Mouse (Mus musculus): ENCODE results near the gene Col17a1. TPM values are rescaled to one million over a fixed set of nuclear protein-coding genes. Genes with fewer than 3 reads are reported as not detected.

The Col17a1 gene
- total RNA-seq, 2 experiments from 2014 or later: 0.19 TPM; not detected in 1

DNA sequence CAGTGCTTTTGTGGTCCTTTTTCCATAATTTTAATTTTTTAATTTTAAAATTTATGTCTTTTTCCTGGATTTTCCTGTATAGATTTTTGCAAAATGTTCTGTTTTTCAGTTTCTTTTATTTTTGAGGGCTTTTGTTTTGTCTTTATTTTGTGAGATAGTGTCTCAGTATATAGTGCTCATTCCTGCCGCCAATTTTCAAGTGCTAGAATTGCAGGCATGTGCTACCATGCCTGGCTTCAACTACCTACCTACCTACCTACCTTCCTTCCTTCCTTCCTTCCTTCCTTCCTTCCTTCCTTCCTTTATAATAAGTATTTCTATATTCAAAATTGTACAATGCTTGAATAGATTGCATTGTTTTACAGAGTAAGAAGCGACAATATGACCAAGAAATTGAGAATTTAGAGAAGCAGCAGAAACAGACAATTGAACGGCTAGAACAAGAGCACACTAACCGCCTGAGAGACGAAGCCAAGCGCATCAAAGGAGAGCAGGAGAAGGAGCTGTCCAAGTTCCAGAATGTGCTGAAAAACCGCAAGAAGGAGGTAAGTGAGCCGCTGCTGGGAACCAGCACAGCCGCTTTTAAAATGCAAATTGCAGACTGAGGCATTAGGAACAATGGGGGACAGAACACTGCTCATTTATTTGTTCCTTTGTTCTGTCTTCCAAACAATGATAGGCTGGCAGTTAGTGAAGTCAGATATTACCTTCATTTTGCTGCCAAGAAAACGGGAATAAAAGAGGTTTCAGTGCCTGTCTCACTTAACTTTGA, 66.8 kb downstream of the Col17a1 start:
- ATAC-seq (replicated peaks; ENCODE audit: low FRiP score, low TSS enrichment, poor library complexity, severe bottlenecking): no peak

DNA sequence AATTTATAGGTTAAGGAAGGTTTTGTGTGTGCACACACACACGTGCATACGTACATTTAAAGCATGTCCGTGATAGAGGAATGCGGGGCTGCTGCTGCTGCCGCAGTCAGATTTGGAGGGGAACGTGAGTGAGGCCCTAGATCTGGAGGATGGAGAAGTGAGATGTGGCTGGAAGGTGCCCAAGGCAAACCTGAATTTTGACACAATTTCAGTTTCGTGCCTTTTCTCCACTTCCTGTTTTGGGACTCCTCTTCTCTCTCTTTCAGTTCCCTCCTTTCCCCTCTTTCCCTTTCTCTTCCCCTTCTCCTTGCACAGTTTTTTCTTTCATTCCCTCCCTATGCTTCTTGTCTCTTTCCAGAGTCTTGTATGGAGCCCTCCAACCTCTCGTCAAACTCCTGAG, 70.4 kb downstream of the Col17a1 start:
- no peak for ATAC-seq (replicated peaks; ENCODE audit: low FRiP score, low TSS enrichment, poor library complexity, severe bottlenecking)

- no peak for ATAC-seq (replicated peaks; ENCODE audit: low FRiP score, low TSS enrichment, poor library complexity, severe bottlenecking)
Observed at GRCm38 (mm10) chr19:47613442-47613841, 78.5 kb downstream of the Col17a1 start.

- ATAC-seq (replicated peaks; ENCODE audit: low FRiP score, low TSS enrichment, poor library complexity, severe bottlenecking): peak; percentile 99
Observed at GRCm38 (mm10) chr19:47608513-47608912, 83.4 kb downstream of the Col17a1 start.

Other genes with a start within 250 kb of the Col17a1 start
- gene Sh3pxd2a, start 227.7 kb downstream of the Col17a1 start, total RNA-seq (2014; fragmentation: Nextera tagmentation): 0.55 and 0.96 TPM in 2 replicates
- gene Sh3pxd2a, start 227.7 kb downstream of the Col17a1 start, total RNA-seq (2017): 0.34 and 1.0 TPM in 2 replicates
- 10.3 and 15.3 TPM in 2 replicates for gene Stn1, start 154.6 kb downstream of the Col17a1 start, total RNA-seq (2014; fragmentation: Nextera tagmentation)
- gene Stn1, start 154.6 kb downstream of the Col17a1 start, total RNA-seq (2017): 12.3 and 19.9 TPM in 2 replicates
- gene Slk, start 112.4 kb downstream of the Col17a1 start, total RNA-seq (2014; fragmentation: Nextera tagmentation): 101 and 110 TPM in 2 replicates
- 164 and 206 TPM in 2 replicates for gene Slk, start 112.4 kb downstream of the Col17a1 start, total RNA-seq (2017)
- 83.7 and 88.8 TPM in 2 replicates for gene Sfr1, start 39.6 kb upstream of the Col17a1 start, total RNA-seq (2014; fragmentation: Nextera tagmentation)
- 154 and 178 TPM in 2 replicates for gene Sfr1, start 39.6 kb upstream of the Col17a1 start, total RNA-seq (2017)
- 215 and 216 TPM in 2 replicates for gene Gsto1, start 162.9 kb upstream of the Col17a1 start, total RNA-seq (2014; fragmentation: Nextera tagmentation)
- gene Gsto1, start 162.9 kb upstream of the Col17a1 start, total RNA-seq (2017): 126 and 154 TPM in 2 replicates
- 0.33 TPM in 1 of 2 replicates, not detected in the other for gene Gsto2, start 173.4 kb upstream of the Col17a1 start, total RNA-seq (2014; fragmentation: Nextera tagmentation)
- not detected in 2 replicates for gene Gsto2, start 173.4 kb upstream of the Col17a1 start, total RNA-seq (2017)
- 0.33 TPM in 1 of 2 replicates, not detected in the other for gene Cfap43, start 227.2 kb upstream of the Col17a1 start, total RNA-seq (2014; fragmentation: Nextera tagmentation)
- gene Cfap43, start 227.2 kb upstream of the Col17a1 start, total RNA-seq (2017): 0.08 TPM in 1 of 2 replicates, not detected in the other
- 6.6 and 8.8 TPM in 2 replicates for gene Itprip, start 227.2 kb upstream of the Col17a1 start, total RNA-seq (2014; fragmentation: Nextera tagmentation)
- 6.7 and 22.0 TPM in 2 replicates for gene Itprip, start 227.2 kb upstream of the Col17a1 start, total RNA-seq (2017)
- gene Cfap58, start 245.6 kb upstream of the Col17a1 start, total RNA-seq (2014; fragmentation: Nextera tagmentation): not detected in 2 replicates
- gene Cfap58, start 245.6 kb upstream of the Col17a1 start, total RNA-seq (2017): not detected in 2 replicates